Mouse (Mus musculus): ENCODE measurements around the gene Rubcnl.

The Rubcnl gene

DNA sequence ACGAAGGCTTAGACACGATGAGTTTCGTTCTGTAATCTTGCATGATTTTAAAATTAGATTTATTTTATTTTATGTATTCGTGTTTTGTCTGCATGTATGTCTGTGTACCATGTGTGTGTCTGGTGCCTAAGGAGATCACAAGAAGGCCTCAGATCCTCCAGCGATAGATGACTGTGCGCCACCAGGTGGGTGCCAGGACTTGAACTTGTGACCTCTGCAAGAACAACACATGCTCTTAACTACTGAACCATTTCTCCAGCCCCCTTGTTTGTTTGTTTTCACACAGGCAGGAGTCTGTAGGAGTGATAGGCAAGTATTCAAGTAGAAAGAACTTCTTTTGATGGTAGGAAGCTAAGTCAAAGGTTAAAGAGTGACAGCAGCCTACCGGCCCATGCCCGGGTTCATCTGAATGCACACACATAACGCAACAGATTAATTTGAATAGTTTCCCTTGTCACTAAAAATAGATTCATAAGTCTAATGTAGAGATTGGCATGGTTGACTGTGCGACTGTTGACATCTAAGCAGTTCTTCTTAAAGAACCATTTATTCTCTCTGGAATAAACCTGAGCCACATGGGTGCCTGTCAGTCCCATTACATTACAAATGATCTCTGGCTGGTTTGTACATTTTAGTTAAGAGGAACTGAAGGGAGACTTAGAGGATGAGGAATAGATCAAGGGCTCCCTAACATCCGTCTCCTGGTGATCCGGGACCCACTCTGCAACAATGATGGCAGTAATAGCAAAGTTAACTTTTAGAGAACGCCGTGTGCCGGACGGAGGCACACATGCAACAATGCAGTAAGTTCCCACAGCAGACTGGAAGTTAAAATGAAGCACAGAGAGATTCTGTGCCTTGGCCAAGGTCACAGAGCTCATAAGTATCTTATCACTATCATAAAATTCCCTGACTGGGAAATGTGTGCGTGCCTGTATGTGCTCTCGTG, 2.3 kb downstream of the Rubcnl start:
- DNase-seq (ENCODE audit: low read depth): no peak

DNA sequence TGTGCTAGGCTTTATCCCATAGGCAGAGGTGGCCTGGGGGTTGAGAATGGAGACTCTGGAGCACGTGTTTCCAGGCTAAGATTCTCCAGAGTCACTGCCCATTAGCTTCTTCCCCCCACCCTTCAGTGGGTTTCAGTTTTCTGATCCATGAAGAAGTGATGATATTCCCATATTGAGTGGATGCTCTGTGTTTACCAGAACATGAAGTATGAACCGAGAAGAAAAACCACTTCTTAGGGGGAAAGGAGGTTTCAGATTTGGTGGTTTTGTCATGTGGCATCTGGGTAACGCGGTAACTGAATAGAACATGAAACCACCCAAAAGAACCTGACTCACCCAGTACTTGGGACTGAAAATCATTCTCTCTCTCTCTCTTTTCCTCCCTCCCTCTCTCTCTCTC, 3.0 kb downstream of the Rubcnl start:
- DNase-seq (ENCODE audit: low read depth): peak; percentile 40

DNA sequence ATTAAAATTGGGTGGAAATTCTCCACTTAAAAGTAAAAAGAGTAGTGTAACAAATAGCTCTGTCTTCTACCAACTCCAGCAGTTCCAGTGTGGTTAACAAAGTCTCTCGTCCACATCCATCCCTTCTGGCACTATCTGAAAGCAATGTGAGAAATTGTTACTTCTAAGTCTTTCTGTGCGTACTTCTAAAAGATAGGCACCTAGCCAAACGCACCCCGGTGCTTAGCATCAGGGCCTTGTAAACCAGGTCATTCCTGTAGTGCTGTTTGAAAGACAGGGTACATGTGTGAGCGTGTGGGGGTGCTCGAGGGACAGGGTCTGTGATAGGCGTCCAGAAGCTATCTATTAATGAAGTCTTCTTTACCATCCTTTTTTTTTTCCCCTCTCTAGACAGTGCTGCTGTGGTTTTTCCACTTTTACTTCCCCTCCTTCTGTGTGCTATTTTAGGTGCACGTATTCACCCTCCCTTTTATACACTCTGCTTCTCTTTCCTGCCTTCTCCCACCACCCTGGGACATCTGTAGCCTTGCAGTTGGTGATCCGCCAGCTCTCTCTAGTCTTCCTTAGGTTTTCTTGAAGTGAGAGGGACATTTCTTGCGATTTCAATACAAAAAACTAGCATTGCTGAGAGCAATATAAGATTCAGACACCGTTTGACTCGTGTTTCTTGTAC, 4.9 kb downstream of the Rubcnl start:
- no peak for DNase-seq (ENCODE audit: low read depth)

DNA sequence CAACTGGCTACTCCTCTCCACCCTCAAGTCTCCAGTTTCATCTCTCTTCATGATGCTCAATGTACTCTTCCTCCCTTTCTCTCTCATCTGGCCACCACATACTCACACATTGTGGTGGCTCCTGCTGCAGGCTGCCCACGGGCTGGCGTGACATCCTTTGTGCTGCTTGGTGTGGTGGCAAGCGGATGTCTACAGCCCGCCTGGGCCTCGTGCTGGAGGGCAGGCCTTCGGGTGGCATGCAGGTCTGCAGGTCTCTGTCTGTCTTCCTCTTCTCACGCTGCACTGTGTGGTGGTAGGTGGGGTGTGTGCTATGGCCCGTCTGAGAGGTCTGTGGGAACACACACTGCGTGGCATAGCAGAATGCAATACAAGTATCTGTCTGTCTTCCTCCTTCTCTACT, 6.7 kb downstream of the Rubcnl start:
- no peak for DNase-seq (ENCODE audit: low read depth)

DNA sequence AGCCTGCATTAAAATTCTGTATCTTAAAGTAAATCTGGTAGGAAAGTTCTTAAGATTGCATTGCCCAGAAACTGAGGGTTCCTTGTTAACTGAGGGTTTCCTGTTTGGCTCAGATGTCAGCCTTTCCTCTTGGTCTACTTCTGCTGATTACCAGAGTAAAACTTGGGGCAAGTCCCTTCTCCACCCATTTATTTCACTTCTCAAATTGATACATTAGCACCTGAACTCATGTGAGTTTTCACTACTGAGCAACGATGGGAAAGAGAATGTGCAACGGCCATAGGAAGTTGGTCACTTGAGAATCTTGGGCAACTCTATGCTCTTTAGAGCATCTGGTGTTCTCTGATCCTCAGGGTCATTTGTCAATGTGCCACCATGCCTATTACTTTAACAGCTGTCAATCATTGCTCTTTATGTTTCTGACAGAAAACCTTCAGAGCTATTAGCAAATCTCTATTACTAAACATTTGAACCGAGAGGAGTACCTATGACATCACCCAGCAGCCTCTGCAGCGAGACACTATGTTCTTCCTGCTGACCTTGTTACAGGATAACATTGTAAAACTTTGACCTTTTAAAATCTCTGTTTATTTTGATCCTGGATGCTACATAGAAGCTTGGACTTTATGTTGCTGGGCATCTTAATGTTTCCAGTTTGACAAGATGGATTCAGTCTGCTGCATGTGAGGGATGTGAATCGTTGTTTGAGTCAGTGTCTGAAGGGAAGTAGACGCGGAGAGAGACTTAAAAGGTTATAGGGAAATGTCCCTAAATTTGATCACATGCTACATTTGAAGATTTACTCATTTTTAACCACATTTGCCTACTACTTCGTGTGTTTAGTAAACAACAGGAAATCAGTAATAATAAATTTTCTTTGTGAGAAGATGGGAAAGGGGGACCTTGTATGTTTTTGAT, 9.2 kb downstream of the Rubcnl start:
- no peak for DNase-seq (ENCODE audit: low read depth)

DNA sequence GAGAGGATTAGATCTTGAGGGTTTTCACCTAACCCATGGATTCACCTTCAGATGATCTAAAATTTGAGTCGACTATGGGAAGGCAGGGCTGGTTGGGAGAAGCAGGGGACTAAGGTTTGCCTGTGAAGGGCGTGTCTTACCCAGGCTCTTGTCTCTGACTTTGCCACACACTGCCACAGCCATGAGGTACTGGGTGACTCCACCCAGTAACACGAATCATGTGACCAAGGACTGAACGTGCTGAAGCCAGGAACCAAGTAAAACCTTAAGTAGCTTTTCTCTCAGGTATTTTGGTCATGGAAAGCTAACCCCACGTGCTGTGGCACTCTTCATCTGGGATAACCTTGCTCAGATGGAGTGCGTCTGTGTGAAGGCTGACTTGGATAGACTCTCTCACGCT, 14.9 kb downstream of the Rubcnl start:
- DNase-seq (ENCODE audit: low read depth): no peak

DNA sequence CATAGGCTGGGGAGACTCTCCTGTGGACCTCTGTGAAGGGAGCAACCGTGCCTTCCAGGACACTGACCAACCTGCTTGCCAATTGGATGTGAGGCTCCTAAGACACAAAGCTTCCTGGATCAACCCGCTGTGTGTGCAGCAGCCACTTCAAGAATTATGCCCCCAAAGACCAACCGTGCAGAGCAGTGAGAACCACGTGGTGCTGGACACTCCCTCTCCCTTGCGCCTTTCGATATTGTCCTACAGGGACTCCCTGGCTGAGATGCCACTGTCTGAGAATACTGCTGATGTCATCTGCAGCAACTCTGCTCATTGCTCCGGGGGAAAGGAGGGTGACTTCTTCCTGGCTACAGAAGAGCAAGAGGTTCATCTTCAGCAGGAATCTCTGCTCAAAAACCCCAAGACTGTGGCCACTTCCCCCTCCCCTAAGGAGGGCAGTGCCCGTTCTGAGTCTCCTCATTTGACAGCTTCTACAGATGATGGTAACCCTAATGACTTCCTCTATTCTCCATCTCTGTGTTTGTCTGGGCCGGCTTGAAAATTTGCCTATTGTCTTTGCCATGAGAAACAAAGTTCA, 16.3 kb downstream of the Rubcnl start:
- DNase-seq (ENCODE audit: low read depth): no peak

DNA sequence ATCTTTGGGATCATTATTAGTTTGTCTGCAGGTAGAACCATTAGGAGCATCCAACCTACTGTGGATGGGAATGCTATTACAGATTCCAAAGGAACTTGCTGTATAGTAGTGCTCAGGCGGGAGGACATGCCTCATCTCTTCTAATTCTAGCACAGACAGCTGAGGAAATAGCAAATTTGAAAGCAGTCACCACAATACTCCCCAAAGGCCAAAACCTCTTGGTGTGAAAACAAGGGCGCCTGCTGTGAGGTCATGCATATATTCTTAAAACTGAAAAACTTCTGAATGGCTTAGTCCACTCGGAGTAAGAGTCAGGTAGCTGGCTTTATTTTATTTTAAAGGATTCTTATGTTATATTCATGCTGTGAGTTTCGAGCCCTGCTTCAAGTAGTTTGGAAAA, 16.9 kb downstream of the Rubcnl start:
- DNase-seq (ENCODE audit: low read depth): no peak

DNA sequence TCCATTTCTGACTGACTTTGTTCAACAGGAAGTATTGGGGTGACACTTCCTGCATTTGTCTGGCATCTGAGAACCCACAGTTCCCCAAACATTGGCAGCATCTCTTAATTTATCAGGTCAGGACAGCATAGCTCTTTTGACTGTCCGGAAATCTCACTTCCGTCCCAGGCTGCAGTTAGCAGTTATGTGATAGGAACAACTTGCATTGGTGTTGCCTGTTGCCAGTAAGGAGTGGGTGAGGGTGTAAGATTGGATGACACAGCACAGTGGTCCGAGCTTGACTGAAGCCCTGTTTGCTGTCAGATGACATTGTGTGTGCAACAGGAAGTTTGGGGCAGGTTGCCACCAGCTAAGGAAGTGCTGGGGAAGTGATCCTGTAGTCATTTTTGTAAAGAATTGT, 18.4 kb downstream of the Rubcnl start:
- peak; percentile 64 for DNase-seq (ENCODE audit: low read depth)

DNA sequence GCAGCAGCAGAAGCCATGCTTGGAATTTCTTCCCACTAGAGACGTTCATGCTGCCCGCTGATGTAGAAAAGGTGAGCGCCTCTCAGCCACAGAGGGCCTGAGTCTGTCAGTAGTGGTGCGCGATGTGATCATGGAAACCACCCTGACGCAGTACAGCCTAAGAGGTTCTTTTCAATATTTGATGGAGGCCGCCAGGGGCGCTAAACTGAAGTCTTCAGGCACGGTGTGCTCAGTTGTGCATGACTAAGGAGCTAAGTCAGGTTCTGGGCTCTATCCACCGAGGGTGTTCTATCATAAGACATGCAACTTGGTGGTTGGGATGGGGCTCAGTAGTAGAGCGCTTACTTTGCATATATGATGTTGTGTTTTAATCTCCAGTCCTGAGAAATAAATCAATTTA, 19.6 kb downstream of the Rubcnl start:
- no peak for DNase-seq (ENCODE audit: low read depth)

DNA sequence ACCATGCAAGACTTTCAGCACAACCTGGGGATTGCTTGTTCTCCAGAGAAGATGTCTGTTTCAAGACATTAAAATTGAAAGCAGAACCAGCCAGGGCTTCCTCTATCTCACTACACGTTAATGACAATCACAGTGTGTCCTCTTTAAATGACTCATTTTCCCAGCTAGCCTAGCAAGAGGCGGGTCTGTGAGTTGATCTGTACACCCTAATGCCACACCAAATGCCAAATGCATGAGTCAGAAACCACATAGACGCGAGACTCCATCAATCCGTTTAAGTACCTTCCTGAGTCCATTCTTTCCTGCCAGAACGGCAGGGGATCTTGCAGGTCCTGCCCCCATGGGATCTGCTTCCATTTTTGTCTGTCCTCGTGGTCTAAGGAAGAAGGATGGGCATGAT, 29.4 kb downstream of the Rubcnl start:
- no peak for DNase-seq (ENCODE audit: low read depth)

DNA sequence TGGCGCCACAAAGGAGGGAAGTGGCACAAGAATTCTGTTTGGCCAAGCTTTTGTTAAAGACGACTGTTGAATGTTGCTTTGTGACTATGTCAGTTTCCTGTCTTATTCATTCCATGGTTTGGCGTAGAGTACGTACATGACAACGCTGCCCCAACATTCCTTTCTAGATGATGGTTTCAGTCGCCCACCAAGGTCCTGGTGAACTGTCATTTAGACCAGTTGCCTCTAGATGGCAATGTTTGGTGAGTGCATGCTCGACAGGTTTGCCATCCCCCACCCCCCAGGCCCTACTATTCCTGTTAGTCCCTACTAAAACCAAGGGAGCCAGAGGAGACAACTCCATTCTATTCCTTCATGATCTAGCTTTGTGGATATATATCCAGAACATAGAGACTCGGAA, 36.6 kb downstream of the Rubcnl start:
- peak; percentile 48 for DNase-seq (ENCODE audit: low read depth)

DNA sequence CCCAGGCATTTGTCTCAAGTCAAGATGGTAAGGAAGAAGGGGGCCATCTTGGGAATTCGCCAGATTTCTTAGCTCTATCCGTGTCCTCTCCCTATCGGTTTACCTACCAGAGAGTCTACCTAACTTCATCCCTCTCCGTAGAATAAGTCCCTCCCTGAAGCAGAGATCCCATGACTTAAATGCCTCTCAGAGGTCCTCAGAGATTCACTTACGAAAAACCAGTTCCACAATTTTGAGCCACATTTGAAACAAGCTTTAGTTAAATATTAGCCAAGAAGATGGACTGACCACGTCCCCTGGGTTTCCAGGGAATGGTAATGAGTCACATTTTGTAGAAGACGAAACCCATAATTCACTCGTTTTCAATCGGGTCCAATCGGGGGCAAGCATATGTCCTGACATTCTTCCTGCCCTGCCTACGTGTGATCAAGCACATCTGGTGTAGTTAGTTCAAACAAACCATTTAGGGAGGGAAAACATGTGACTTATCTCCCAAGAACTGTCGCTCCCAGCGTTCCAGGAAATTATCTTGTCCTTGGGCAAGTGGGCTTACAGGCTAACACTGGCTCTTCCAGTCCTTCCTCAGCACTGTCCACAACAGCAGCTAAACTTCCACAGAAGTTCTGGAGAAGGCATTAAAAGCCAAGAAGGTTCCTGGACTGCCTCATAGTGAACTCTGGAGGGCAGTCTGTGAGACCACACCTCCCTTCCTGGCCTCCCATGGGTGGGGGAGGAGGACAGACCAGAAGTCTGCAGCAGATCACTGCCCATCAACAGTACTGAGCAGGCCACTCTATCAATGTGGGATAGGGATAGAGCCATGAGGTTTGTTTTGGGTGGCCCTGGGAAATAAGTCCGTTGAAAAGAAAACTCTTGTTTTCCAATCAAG, 38.9 kb downstream of the Rubcnl start:
- no peak for DNase-seq (ENCODE audit: low read depth)

DNA sequence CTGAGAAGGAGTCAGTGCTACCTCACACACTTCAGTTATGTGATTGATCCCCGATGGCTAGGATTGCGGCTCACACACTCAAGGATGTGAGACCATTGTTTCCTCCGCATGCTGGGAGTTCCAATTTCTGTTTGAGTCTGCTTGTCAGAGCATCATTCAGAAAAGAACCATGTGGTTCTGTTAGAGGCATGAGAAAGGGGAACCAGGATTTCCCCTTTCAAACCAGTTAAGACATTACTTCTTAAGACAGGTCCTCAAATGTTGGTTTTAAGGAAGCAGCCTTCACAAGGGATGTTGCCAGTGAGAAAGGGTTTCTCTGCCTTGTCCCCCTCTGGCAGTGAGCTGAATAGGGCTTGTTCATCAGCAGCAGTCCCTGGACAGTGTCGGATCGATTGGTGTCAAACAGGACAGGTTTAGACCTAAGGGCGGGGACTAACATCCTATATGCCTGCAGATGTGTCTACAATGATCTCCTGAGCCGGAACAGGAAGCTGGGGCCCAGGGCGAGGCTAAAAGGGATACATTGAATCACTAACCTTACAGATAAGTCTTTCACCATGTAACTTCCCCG, 41.1 kb downstream of the Rubcnl start:
- DNase-seq (ENCODE audit: low read depth): peak; percentile 57

DNA sequence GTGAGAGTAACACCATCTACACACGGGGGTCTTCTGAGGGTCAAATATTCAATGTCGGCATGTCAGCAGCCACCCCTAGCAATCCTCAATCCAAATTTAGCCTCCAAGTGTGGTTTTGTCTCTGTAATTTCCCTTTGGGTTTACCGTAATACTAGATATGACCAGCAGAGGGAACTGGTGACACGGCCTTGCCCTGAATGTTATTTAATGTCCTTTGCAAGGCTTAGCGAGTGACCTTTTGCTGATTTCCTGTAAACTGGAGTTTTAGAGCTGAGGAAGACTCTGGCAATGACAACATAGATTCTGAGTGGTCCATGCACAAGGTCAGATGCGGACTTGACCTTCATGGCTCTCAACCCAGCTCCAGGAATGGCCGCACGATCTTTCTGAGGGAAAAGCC, 44.7 kb downstream of the Rubcnl start:
- peak; percentile 85 for DNase-seq (ENCODE audit: low read depth)

DNA sequence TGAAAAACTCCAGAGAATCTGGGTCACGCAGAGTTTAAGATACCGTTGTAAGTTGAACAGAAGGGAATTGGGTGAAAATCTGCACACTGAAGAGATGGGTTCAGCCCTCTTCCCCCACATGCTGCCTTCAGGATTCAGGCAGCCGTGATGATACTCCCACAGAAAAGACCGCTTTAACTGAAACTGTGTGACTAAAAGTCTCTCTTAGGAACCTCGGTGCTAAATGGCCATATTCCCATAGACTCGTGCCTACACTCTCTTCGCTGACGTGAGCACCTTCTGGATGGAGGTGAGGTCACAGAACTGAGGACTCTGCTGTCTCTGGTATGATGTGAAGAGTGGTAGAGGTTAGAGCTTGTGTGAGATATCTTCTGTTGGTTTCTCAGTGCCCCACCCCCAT, 48.1 kb downstream of the Rubcnl start:
- DNase-seq (ENCODE audit: low read depth): no peak

DNA sequence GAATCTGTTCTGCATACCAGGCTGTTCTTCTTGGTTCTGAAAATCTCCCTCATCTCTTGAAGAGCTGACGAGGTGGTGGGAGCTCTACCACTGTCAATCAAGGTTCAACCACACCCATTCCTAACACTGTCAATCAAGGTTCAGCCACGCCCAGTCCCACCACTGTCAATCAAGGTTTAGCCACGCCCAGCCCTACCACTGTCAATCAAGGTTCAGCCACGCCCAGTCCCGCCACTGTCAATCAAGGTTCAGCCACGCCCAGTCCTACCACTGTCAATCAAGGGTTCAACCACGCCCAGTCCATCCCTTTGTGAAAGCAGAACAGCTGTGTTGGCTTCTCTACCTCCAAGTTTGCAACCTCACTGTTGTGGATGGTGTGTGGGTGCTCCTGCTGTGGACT, 48.7 kb downstream of the Rubcnl start:
- peak; percentile 22 for DNase-seq (ENCODE audit: low read depth)

DNA sequence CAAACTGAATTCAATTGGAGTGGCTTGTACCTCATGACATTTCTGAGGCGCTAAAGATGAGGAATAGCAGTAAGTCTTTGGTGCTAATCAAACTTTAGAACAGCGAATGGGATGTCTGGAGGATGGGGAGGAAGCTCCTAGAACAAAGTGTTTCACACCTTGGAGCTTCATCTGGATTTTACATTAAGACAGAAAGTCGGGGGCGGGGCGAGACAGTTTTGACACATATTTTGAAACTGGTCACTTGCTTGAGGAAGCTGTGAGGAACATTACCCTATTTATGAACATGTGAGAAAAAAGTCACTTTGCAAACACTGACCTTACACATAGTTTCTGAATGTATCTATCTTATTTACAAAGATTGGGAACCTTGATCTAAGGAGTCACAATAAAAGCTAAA, 49.4 kb downstream of the Rubcnl start:
- DNase-seq (ENCODE audit: low read depth): no peak

DNA sequence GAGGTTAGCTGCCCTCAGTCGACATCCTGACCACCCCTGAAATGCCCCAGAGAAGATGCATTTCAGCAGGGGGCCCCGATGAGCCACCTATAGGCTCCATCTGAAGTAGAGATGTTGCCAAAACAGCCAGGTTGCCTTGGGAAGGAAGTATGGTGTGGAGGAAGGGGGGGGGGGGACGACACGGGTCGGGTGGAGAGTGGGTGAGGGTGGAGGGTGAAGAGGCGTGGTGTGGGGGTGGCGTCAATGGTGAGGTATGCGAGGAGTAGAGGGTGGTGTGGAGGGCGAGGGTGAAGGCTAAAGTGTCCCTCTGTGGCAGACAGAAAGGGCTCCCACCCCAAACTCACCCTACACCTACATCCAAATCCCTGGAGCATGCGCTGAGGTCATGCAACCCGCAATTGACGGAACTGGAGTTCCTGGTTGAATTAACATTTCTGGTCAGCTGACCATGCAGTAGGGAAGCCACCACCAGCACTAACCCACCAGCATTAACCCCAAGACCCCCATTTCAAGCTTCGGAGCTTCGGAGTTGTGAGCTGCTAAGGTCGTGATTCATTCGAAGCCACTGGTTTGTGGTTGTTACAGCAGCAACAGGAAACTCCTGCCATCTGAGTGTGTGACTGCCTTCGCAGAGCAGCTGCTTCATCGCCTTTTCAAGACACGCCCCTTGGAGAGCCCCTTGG, 52.7 kb downstream of the Rubcnl start:
- DNase-seq (ENCODE audit: low read depth): peak; percentile 81

DNA sequence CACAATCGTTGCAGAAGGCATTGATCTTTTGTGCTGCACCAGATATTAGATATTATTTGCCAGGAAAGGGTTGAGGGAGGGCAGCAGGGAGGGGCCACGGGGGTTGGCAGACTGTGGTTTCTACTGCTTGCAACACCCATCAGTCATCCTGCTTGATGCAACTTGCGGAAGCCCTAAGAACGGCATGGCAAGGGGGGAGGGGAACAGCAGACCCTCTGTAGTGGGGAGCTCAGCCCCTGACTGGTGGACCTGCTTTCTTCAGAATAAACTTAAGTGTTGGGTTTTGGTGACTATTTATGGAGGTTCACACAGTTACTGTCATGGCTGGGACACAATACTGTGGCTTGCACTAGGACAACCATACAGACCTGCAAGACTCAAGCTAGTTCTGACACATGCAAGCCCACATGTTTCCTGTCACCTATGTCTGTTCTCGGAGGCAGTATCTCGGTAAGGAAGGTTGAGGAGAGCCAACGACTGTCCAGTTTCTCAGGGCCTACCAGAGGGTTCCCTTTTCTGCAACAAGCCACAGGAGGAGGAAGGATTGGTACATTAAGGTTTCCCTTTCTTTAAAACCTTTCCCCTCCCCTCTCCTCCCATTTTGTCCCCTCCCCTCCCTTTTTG, 53.6 kb downstream of the Rubcnl start:
- DNase-seq (ENCODE audit: low read depth): peak; percentile 77
